Mouse (Mus musculus) small intestine, adult 2 months (tissue): ENCODE data around the gene Serpinb6c. TPM values are rescaled to one million over a fixed set of nuclear protein-coding genes. Genes with fewer than 3 reads are reported as not detected.

ENCODE experiments used
- H3K27ac ChIP-seq: fragments of 200-500 bp; 2 replicates; pipeline ENCODE4 v1.5.1; 2012; ENCODE audit warnings: low read depth, low read length, control low read depth, inconsistent platforms; ENCODE audit not compliant: insufficient read depth
- H3K27me3 ChIP-seq: fragments of 200-500 bp; 2 replicates; pipeline ENCODE4 v1.6.1; 2012; ENCODE audit warnings: mild to moderate bottlenecking, moderate library complexity, low read length, inconsistent platforms; ENCODE audit not compliant: control insufficient read depth, insufficient read depth
- H3K36me3 ChIP-seq: fragments of 200-500 bp; 2 replicates; pipeline ENCODE4 v1.6.1; 2012; ENCODE audit warnings: mild to moderate bottlenecking, low read length, control low read depth, inconsistent platforms; ENCODE audit not compliant: control insufficient read depth, insufficient read depth
- H3K4me1 ChIP-seq: fragments of 200-500 bp; 2 replicates; pipeline ENCODE4 v1.6.1; 2012; ENCODE audit warnings: low read length, inconsistent platforms, mixed read lengths; ENCODE audit not compliant: control insufficient read depth, insufficient read depth, insufficient read length
- H3K4me3 ChIP-seq: fragments of 200-500 bp; 2 replicates; pipeline ENCODE4 v1.5.1; 2012; ENCODE audit warnings: low read depth, mild to moderate bottlenecking, control low read depth, inconsistent platforms, low read length, moderate library complexity
- CTCF ChIP-seq: fragments of 200-500 bp; IDR thresholded peaks from 2 replicates; pipeline ENCODE4 v1.5.1; 2012; ENCODE audit warnings: low read depth, mild to moderate bottlenecking, control low read depth, inconsistent platforms, low read length, moderate library complexity, mixed read lengths; ENCODE audit not compliant: insufficient replicate concordance, insufficient read length; ENCODE audit errors: extremely low read depth
- POLR2A ChIP-seq: fragments of 200-500 bp; IDR thresholded peaks from 2 replicates; pipeline ENCODE4 v1.6.1; 2012; ENCODE audit warnings: low read depth, mild to moderate bottlenecking, control low read depth, inconsistent platforms, low read length, moderate library complexity
- WGBS: fragments of 180-500 bp; shearing (Covaris S2); methylation state at CpG from one replicate; pipeline ENCODE4 v1.1.7; 2018; 5-methylcytosine and 5-hydroxymethylcytosine counted together
- polyA plus RNA-seq: library from polyadenylated mRNA; depleted of rRNA; stranded (reverse); fragments of >200 nt; gene quantifications from 2 replicates; pipeline ENCODE4 v1.2.3, GENCODE M21; 2012

Serpinb6c gene
- polyA plus RNA-seq, 1 experiment: not detected

- no peak overlapping the region for H3K27ac ChIP-seq
- WGBS: 36% methylated on average over 5 of the region's 5 CpGs
- H3K36me3 ChIP-seq: peaks cover 4% of the 10 kb centered on the region; the same call in 1 of the 2 replicates
- no peaks in the 10 kb centered on the region for H3K27me3 ChIP-seq
- peaks cover 16% of the 10 kb centered on the region for H3K4me1 ChIP-seq
- TF ChIP-seq CTCF: no peak
- no peak overlapping the region for H3K4me3 ChIP-seq
Measured at GRCm38 (mm10) chr13:33937151-33937550, 31.6 kb upstream of the Serpinb6c start.

DNA sequence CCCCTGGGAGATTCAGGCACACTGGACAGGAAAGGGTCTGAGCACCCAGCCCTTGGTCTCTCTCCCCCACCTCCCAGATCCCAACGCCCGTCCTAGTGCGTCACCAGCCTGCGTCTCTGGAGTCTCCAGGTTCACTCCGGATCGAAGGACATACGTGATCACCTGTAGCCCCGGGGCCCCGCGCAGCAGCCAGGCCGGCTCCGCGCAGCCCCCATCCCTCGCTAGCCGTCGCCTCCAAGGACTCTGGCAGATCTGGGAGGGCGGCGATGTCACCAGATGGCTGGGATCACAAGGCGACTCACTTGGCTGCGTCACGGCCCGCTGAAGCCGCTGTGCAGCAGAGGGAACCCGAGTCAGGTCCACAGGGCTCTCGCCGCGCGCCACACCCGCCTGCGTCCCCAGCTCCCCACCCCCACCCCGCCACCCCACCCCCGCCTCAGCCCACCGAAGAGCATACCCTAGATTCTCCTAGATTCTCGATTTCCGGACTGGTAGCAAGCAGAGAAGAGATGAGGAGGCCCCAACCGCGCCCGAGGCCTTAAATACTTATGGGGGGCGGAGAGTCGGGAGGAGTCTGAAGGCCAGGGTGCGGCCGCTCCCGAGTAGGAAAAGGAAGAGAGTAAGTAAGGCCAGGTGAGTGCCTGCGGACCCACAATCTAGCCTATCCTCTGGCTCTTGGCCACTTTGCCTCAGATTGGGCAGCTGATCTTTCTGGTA is 30.1 kb upstream of the Serpinb6c start:
- WGBS: under 1% methylated on average over 44 of the region's 44 CpGs
- TF ChIP-seq CTCF (no peak), POLR2A (peak; percentile 77; the same call in 1 of the 2 replicates)
- H3K4me1 ChIP-seq: peaks cover 22% of the 10 kb centered on the region

DNA sequence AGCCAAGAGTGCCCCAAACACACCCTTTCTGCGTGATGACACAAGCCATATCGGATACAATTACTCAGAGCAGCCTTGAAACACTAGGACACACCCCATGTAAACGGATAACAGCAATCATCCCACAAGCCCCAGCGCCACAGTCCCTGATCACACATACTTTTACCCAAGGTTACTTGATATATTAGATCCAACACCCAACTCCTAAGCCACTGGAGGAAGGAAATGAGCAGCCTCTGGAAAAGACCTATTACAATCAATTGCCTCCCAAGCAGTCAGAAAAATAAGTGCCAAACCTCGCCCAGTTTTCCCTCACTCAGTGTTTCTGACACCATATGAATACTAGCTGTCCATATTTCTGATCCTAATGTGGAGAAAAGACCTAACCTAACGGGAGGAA is 29.2 kb upstream of the Serpinb6c start:
- H3K27me3 ChIP-seq: no peaks in the 10 kb centered on the region
- peak overlapping the region; percentile 99 for H3K27ac ChIP-seq
- H3K4me1 ChIP-seq: peaks cover 22% of the 10 kb centered on the region
- 23% methylated on average over 6 of the region's 6 CpGs for WGBS
- H3K36me3 ChIP-seq: peaks cover 20% of the 10 kb centered on the region
- no peak overlapping the region; the same call in 1 of the 2 replicates for H3K4me3 ChIP-seq
- TF ChIP-seq POLR2A: no peak

More for the DNA sequence above, 30.1 kb upstream of the Serpinb6c start:
- H3K36me3 ChIP-seq: peaks cover 11% of the 10 kb centered on the region
- peak overlapping the region; percentile 100 for H3K4me3 ChIP-seq
- H3K27ac ChIP-seq: peak overlapping the region; percentile 99
- no peaks in the 10 kb centered on the region for H3K27me3 ChIP-seq

- peaks cover 38% of the 10 kb centered on the region for H3K36me3 ChIP-seq
- H3K4me3 ChIP-seq: no peak overlapping the region
- peaks cover 16% of the 10 kb centered on the region for H3K4me1 ChIP-seq
- 84% methylated on average over 3 of the region's 3 CpGs for WGBS
- TF ChIP-seq CTCF (no peak), POLR2A (no peak)
- H3K27ac ChIP-seq: no peak overlapping the region
- H3K27me3 ChIP-seq: no peaks in the 10 kb centered on the region
Measured at GRCm38 (mm10) chr13:33930912-33931311, 25.4 kb upstream of the Serpinb6c start.

- Histone ChIP-seq H3K4me1 (peaks cover 16% of the 10 kb centered on the region; the same call in 1 of the 2 replicates), H3K27me3 (no peaks in the 10 kb centered on the region), H3K27ac (no peak overlapping the region), H3K36me3 (peaks cover 43% of the 10 kb centered on the region), H3K4me3 (no peak overlapping the region)
- 76% methylated on average over 2 of the region's 2 CpGs for WGBS
- TF ChIP-seq POLR2A: no peak
- no peak for TF ChIP-seq CTCF
Measured at GRCm38 (mm10) chr13:33930281-33930680, 24.8 kb upstream of the Serpinb6c start.

DNA sequence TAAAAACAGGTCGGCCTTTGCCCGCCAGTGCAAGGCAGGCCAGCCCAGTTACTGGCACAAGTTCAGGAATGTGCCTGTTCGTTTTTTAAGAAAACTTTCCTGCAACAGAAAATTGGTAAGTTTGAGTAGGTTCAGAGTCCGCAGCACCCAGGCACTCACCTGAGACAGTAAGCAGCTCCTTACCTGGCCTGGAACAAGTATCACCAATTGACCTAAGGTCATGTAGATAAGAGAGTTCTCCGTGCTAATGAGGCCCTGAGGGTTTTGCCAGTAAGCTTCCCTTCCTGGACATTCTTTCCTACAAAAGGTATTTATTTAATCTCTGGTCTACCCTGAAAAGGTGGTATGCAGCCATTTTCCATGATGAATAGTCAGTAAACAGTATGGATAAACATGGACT is 16.2 kb upstream of the Serpinb6c start:
- H3K36me3 ChIP-seq: peaks cover 76% of the 10 kb centered on the region

GRCm38 (mm10) chr13:33921041-33921440 is 15.5 kb upstream of the Serpinb6c start:
- 93% methylated on average over 6 of the region's 6 CpGs for WGBS
- no peaks in the 10 kb centered on the region for H3K27me3 ChIP-seq
- no peak overlapping the region for H3K4me3 ChIP-seq
- peak overlapping the region; percentile 18; the same call in 1 of the 2 replicates for H3K27ac ChIP-seq
- H3K4me1 ChIP-seq: peaks cover 2% of the 10 kb centered on the region; the same call in 1 of the 2 replicates
- TF ChIP-seq POLR2A (no peak), CTCF (no peak)
- H3K36me3 ChIP-seq: peaks cover 73% of the 10 kb centered on the region

More for the DNA sequence above, 16.2 kb upstream of the Serpinb6c start:
- Histone ChIP-seq H3K4me3 (no peak overlapping the region), H3K27me3 (no peaks in the 10 kb centered on the region), H3K27ac (peak overlapping the region; percentile 39; the same call in 1 of the 2 replicates), H3K4me1 (peaks cover 2% of the 10 kb centered on the region; the same call in 1 of the 2 replicates)
- 42% methylated on average over 5 of the region's 5 CpGs for WGBS
- TF ChIP-seq CTCF: no peak
- no peak for TF ChIP-seq POLR2A

- TF ChIP-seq CTCF (no peak), POLR2A (no peak)
- H3K4me3 ChIP-seq: no peak overlapping the region
- 24% methylated on average over 3 of the region's 3 CpGs for WGBS
- H3K36me3 ChIP-seq: no peaks in the 10 kb centered on the region
- H3K4me1 ChIP-seq: peaks cover 5% of the 10 kb centered on the region; the same call in 1 of the 2 replicates
- H3K27ac ChIP-seq: no peak overlapping the region
- no peaks in the 10 kb centered on the region for H3K27me3 ChIP-seq
Measured at GRCm38 (mm10) chr13:33906821-33907220, 1.3 kb upstream of the Serpinb6c start.
